Mouse (Mus musculus) embryonic stem cell, embryonic (primary cell): ENCODE results near the gene Clic1.

Experiments
- CTCF ChIA-PET, 4 experiments: fragments of 300-600 bp in 2 of 4; fragments of 350-600 bp in 2 of 4; sonication (Branson Sonifier 250); formaldehyde crosslinking; loops; one replicate each; lab custom pipeline; 2022; ENCODE audit warnings: inconsistent platforms in 2 of 4; lab: Charles Lee
- POLR2A ChIA-PET, 4 experiments: fragments of 300-600 bp in 2 of 4; fragments of 350-600 bp in 2 of 4; sonication (Branson Sonifier 250); formaldehyde crosslinking; loops; one replicate each; lab custom pipeline; 2022; ENCODE audit warnings: antibody characterized with exemption in 4 of 4, inconsistent platforms in 1 of 4; lab: Charles Lee

Gene Clic1

GRCm38 (mm10) chr17:35060737-35061297 lies 11.1 kb downstream of the Clic1 start:
- ChIA-PET POLR2A (interaction anchor here in 3 of 4 experiments (0.6 to 5.6 kb wide), 29 partner anchors 9 to 187 kb away, joined by 3 to 105 read pairs (median 5); partner anchors contain the start of genes Msh5 (in 3 of the 3), Clic1 (in 2 of the 3), Ly6g6e (in 2 of the 3) and Csnk2b (in 1 of the 3)), CTCF (interaction anchor here in 2 of 4 experiments (0.8 to 1.6 kb wide), 9 partner anchors 9 to 108 kb away, joined by 3 to 6 read pairs (median 4); partner anchors contain the start of gene Msh5 (in 1 of the 2))

- ChIA-PET CTCF (interaction anchor here in 1 of 4 experiments (0.8 to 1.6 kb wide), 5 partner anchors 9 to 109 kb away, joined by 3 to 5 read pairs (median 4); no protein-coding TSS in a partner anchor), POLR2A (interaction anchor here (0.6 to 5.6 kb wide), 32 partner anchors 10 to 186 kb away, joined by 3 to 105 read pairs (median 4); partner anchors contain the start of genes Msh5 (in 3 of the 4), Clic1 (in 2 of the 4), Ddx39b (in 2 of the 4) and Ly6g6e (in 2 of the 4))
Observed at GRCm38 (mm10) chr17:35061299-35061698, 11.5 kb downstream of the Clic1 start.

- CTCF ChIA-PET, result interaction anchor here in 2 of 4 experiments (1.0 to 1.3 kb wide), 4 partner anchors 17 to 42 kb away, joined by 3 to 5 read pairs (median 4); partner anchors contain the start of genes Abhd16a (in 1 of the 2) and Msh5 (in 1 of the 2)
- POLR2A ChIA-PET, result interaction anchor here in 2 of 4 experiments (0.5 to 5.6 kb wide), 20 partner anchors 10 to 188 kb away, joined by 3 to 82 read pairs (median 4); partner anchors contain the start of genes Clic1 (in 2 of the 2), Ly6g6e (in 2 of the 2), Msh5 (in 1 of the 2) and Sapcd1 (in 1 of the 2)
Observed at GRCm38 (mm10) chr17:35063466-35063865, 13.7 kb downstream of the Clic1 start.

- ChIA-PET CTCF (interaction anchor here in 3 of 4 experiments (0.9 to 1.3 kb wide), 8 partner anchors 10 to 104 kb away, joined by 3 to 5 read pairs (median 4); partner anchors contain the start of genes Abhd16a (in 1 of the 3) and Msh5 (in 1 of the 3)), POLR2A (interaction anchor here in 3 of 4 experiments (0.6 to 2.0 kb wide), 22 partner anchors 9 to 187 kb away, joined by 3 to 16 read pairs (median 4); partner anchors contain the start of genes Ly6g6e (in 2 of the 3), Msh5 (in 2 of the 3), Clic1 (in 1 of the 3) and Ddx39b (in 1 of the 3))
Observed at GRCm38 (mm10) chr17:35064378-35064877, 14.7 kb downstream of the Clic1 start.

- POLR2A ChIA-PET, result interaction anchor here in 3 of 4 experiments (0.8 to 2.0 kb wide), 8 partner anchors 9 to 176 kb away, joined by 3 to 16 read pairs (median 6); partner anchors contain the start of genes Ly6g6e (in 2 of the 3), Clic1 (in 1 of the 3), Ddx39b (in 1 of the 3) and Msh5 (in 1 of the 3)
- CTCF ChIA-PET, result interaction anchor here in 3 of 4 experiments (0.6 to 1.2 kb wide), 5 partner anchors 9 to 104 kb away, joined by 3 to 4 read pairs (median 4); no protein-coding TSS in a partner anchor
Observed at GRCm38 (mm10) chr17:35064951-35065947, 15.5 kb downstream of the Clic1 start, which contains the start of gene Ly6g6c. Gene Ly6g6c, plus strand, starts transcription at chr17:35065388.

GRCm38 (mm10) chr17:35066084-35066483 lies 16.3 kb downstream of the Clic1 start, which contains the start of gene Mpig6b:
Gene Mpig6b, minus strand, starts transcription at chr17:35066184.
- ChIA-PET CTCF (interaction anchor here in 1 of 4 experiments (0.6 kb wide), 1 partner anchor 116 kb away, joined by 3 read pairs; no protein-coding TSS in a partner anchor), POLR2A (interaction anchor here in 3 of 4 experiments (0.8 to 1.4 kb wide), 3 partner anchors 8 to 19 kb away, joined by 3 to 5 read pairs (median 4); partner anchors contain the start of genes Ly6g6e (in 1 of the 3) and Msh5 (in 1 of the 3))

- CTCF ChIA-PET, result no interaction called here
- POLR2A ChIA-PET, result interaction anchor here in 3 of 4 experiments (0.6 to 2.2 kb wide), 4 partner anchors 9 to 122 kb away, joined by 3 to 5 read pairs (median 3); partner anchors contain the start of gene Ddah2 (in 1 of the 3)
Observed at GRCm38 (mm10) chr17:35068213-35068914, 18.6 kb downstream of the Clic1 start.

- POLR2A ChIA-PET, result interaction anchor here in 3 of 4 experiments (0.6 to 2.7 kb wide), 9 partner anchors 10 to 450 kb away, joined by 3 to 20 read pairs (median 4); partner anchors contain the start of genes Ddah2 (in 1 of the 3) and Vars (in 1 of the 3)
- CTCF ChIA-PET, result interaction anchor here in 2 of 4 experiments (0.7 to 1.1 kb wide), 2 partner anchors 11 to 165 kb away, joined by 3 to 4 read pairs; no protein-coding TSS in a partner anchor
Observed at GRCm38 (mm10) chr17:35070556-35071229, 20.9 kb downstream of the Clic1 start.

GRCm38 (mm10) chr17:35071454-35071853 lies 21.7 kb downstream of the Clic1 start:
- POLR2A ChIA-PET, result interaction anchor here in 3 of 4 experiments (0.6 to 2.7 kb wide), 13 partner anchors 9 to 172 kb away, joined by 3 to 20 read pairs (median 3); partner anchors contain the start of genes Ddah2 (in 1 of the 3), Msh5 (in 1 of the 3) and Vars (in 1 of the 3)
- CTCF ChIA-PET, result interaction anchor here in 1 of 4 experiments (0.7 to 1.1 kb wide), 3 partner anchors 9 to 23 kb away, joined by 3 to 4 read pairs (median 3); no protein-coding TSS in a partner anchor

- CTCF ChIA-PET, result interaction anchor here (0.6 to 1.7 kb wide), 5 partner anchors 10 to 200 kb away, joined by 3 to 6 read pairs (median 3); no protein-coding TSS in a partner anchor
- POLR2A ChIA-PET, result interaction anchor here (0.6 to 1.8 kb wide), 20 partner anchors 8 to 138 kb away, joined by 3 to 5 read pairs (median 4); partner anchors contain the start of genes Ddah2 (in 3 of the 4), Gpank1 (in 1 of the 4), Ly6g6c (in 1 of the 4) and Mpig6b (in 1 of the 4)
Observed at GRCm38 (mm10) chr17:35074097-35074496, 24.3 kb downstream of the Clic1 start.

- CTCF ChIA-PET, result interaction anchor here in 3 of 4 experiments (0.6 to 3.0 kb wide), 7 partner anchors 12 to 156 kb away, joined by 3 to 13 read pairs (median 4); partner anchors contain the start of gene Abhd16a (in 1 of the 3)
- POLR2A ChIA-PET, result interaction anchor here in 3 of 4 experiments (0.6 to 3.0 kb wide), 59 partner anchors 9 to 1045 kb away, joined by 3 to 25 read pairs (median 4); partner anchors contain the start of genes Ddah2 (in 3 of the 3), Ly6g6f (in 3 of the 3), Abhd16a (in 2 of the 3) and Ddx39b (in 2 of the 3)
Observed at GRCm38 (mm10) chr17:35076507-35077176, 26.9 kb downstream of the Clic1 start, which contains the start of gene Ly6g6e. Gene Ly6g6e, plus strand, starts transcription at chr17:35076902.

- CTCF ChIA-PET, result interaction anchor here in 3 of 4 experiments (0.6 to 3.0 kb wide), 8 partner anchors 11 to 431 kb away, joined by 3 to 13 read pairs (median 4); partner anchors contain the start of genes Abhd16a (in 1 of the 3) and Atf6b (in 1 of the 3)
- POLR2A ChIA-PET, result interaction anchor here in 3 of 4 experiments (0.5 to 3.0 kb wide), 43 partner anchors 8 to 429 kb away, joined by 3 to 25 read pairs (median 4); partner anchors contain the start of genes Ddah2 (in 3 of the 3), Ly6g6f (in 3 of the 3), Abhd16a (in 2 of the 3) and Msh5 (in 2 of the 3)
Observed at GRCm38 (mm10) chr17:35077285-35077684, 27.5 kb downstream of the Clic1 start.

- CTCF ChIA-PET, result interaction anchor here in 2 of 4 experiments (0.6 to 3.0 kb wide), 4 partner anchors 11 to 431 kb away, joined by 4 to 13 read pairs (median 8); partner anchors contain the start of genes Abhd16a (in 1 of the 2) and Atf6b (in 1 of the 2)
- POLR2A ChIA-PET, result interaction anchor here in 3 of 4 experiments (0.5 to 3.0 kb wide), 32 partner anchors 8 to 127 kb away, joined by 3 to 25 read pairs (median 5); partner anchors contain the start of genes Ddah2 (in 3 of the 3), Ly6g6f (in 3 of the 3), Abhd16a (in 2 of the 3) and Msh5 (in 2 of the 3)
Observed at GRCm38 (mm10) chr17:35077786-35078233, 28.0 kb downstream of the Clic1 start, which contains the start of gene Ly6g6d. Gene Ly6g6d, minus strand, starts transcription at chr17:35078065.
